In the genomic region with DNA sequence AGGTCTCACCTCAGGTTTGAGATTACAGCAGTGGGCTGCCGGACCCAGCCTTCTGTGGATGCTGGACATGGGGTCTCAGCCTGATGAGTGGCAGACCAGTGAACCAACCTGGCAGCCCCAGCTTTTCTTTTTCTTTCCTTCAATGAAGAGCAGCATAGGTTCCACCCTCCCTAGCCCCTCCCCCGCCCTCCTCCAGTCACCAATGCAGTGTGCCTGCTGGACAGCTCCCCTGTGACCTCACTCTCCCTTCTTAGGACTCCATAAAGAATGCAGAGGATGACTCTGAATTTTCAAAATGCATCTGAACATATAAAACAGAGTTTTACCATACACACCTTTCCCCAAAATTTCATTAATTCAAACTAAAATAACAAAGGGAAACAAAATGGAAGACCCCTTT, we compare ENCODE assay signal across 13 mouse cellular contexts. TPM values are rescaled to one million over a fixed set of nuclear protein-coding genes. Genes with fewer than 3 reads are reported as not detected.
"Had no signal": no experiment of that assay in that cellular context is flagged by ENCODE, and none has a peak within 500 bp of the region (broad histone marks: within the 10 kb centered on the region; RNA-seq: fewer than 3 reads in every experiment).

No protein-coding gene starts in this region.

- H3K4me1 ChIP-seq: liver, embryonic 12.5 days; lung, embryonic 15.5 days had no signal

- H3K36me3 ChIP-seq: limb, embryonic 15.5 days; liver, embryonic 12.5 days; lung, embryonic 15.5 days; midbrain, embryonic 12.5 days; neural tube, embryonic 12.5 days; stomach, embryonic 15.5 days had no signal

- H3K4me2 ChIP-seq: limb, embryonic 15.5 days; liver, embryonic 12.5 days; lung, embryonic 15.5 days; midbrain, embryonic 12.5 days; neural tube, embryonic 12.5 days; stomach, embryonic 15.5 days had no signal

- H3K9ac ChIP-seq: limb, embryonic 15.5 days; liver, embryonic 12.5 days; lung, embryonic 15.5 days; midbrain, embryonic 12.5 days; neural tube, embryonic 12.5 days; stomach, embryonic 15.5 days had no signal

- H3K4me3 ChIP-seq: left cerebral cortex, adult 2 months; limb, embryonic 15.5 days; liver, embryonic 12.5 days; lung, embryonic 15.5 days; midbrain, embryonic 12.5 days; neural tube, embryonic 12.5 days; stomach, embryonic 15.5 days had no signal

- H3K27ac ChIP-seq: left cerebral cortex, adult 2 months; limb, embryonic 15.5 days; liver, embryonic 12.5 days; lung, embryonic 15.5 days; midbrain, embryonic 12.5 days; neural tube, embryonic 12.5 days; stomach, embryonic 15.5 days had no signal

- H3K9me3 ChIP-seq: limb, embryonic 15.5 days; liver, embryonic 12.5 days; lung, embryonic 15.5 days; midbrain, embryonic 12.5 days; neural tube, embryonic 12.5 days; stomach, embryonic 15.5 days had no signal

- H3K27me3 ChIP-seq: limb, embryonic 15.5 days; midbrain, embryonic 12.5 days; neural tube, embryonic 12.5 days; stomach, embryonic 15.5 days had no signal

- DNase-seq: kidney, adult 11 months; kidney, adult 9 months; retina, postnatal 1 day; thymus, adult 2 months; thymus, postnatal 25 days had no signal

- ATAC-seq: liver, embryonic 12.5 days had no signal

RNA-seq across cellular contexts. Expression of a gene that starts 33.8 kb away (rescaled TPM):
- total RNA-seq: megakaryocyte-erythroid progenitor cell, adult 5-6 weeks had no signal
